Mouse (Mus musculus): ENCODE results near the gene Magi3. TPM values are rescaled to one million over a fixed set of nuclear protein-coding genes. Genes with fewer than 3 reads are reported as not detected.

Magi3 gene
- polyA plus RNA-seq, 1 experiment from 2014 or later, result 5.1 TPM

GRCm38 (mm10) chr3:103998724-103999123 lies 221.4 kb downstream of the Magi3 start:
- no peak overlapping the region for H3K4me3 ChIP-seq (ENCODE audit: low read depth, low read length)
- no peak overlapping the region for H3K9ac ChIP-seq (ENCODE audit: low read length)
- DNase-seq (ENCODE audit: low spot score) (no peak), ATAC-seq (no peak)
- no peak overlapping the region for H3K4me2 ChIP-seq (ENCODE audit: low read length)
- no peaks in the 10 kb centered on the region for H3K9me3 ChIP-seq (replicated peaks; ENCODE audit: control insufficient read depth, low read length)
- 94% methylated on average over 4 of the region's 4 CpGs for WGBS
- no peak overlapping the region for H3K27ac ChIP-seq (ENCODE audit: low read depth, low read length)
- H3K27me3 ChIP-seq (replicated peaks; ENCODE audit: control insufficient read depth, insufficient read depth, low read length), result no peaks in the 10 kb centered on the region
- peaks cover 69% of the 10 kb centered on the region for H3K36me3 ChIP-seq (ENCODE audit: control insufficient read depth, insufficient read depth, low read length)
- H3K4me1 ChIP-seq (ENCODE audit: control insufficient read depth, insufficient read depth, low read length), result no peaks in the 10 kb centered on the region

- H3K9ac ChIP-seq (ENCODE audit: low read length), result no peak overlapping the region
- H3K4me2 ChIP-seq (ENCODE audit: low read length), result no peak overlapping the region
- DNase-seq (ENCODE audit: low spot score) (no peak), ATAC-seq (no peak)
- no peaks in the 10 kb centered on the region for H3K4me1 ChIP-seq (ENCODE audit: control insufficient read depth, insufficient read depth, low read length)
- no peak overlapping the region for H3K27ac ChIP-seq (ENCODE audit: low read depth, low read length)
- peaks cover 78% of the 10 kb centered on the region for H3K36me3 ChIP-seq (ENCODE audit: control insufficient read depth, insufficient read depth, low read length)
- no peaks in the 10 kb centered on the region for H3K9me3 ChIP-seq (replicated peaks; ENCODE audit: control insufficient read depth, low read length)
- no peaks in the 10 kb centered on the region for H3K27me3 ChIP-seq (replicated peaks; ENCODE audit: control insufficient read depth, insufficient read depth, low read length)
- no peak overlapping the region for H3K4me3 ChIP-seq (ENCODE audit: low read depth, low read length)
- WGBS, result 96% methylated on average over 3 of the region's 3 CpGs
These were observed 228.9 kb downstream of the Magi3 start for GRCm38 (mm10) chr3:103991271-103991670.

- no peaks in the 10 kb centered on the region for H3K9me3 ChIP-seq (replicated peaks; ENCODE audit: control insufficient read depth, low read length)
- ATAC-seq (no peak), DNase-seq (ENCODE audit: low spot score) (no peak)
- 92% methylated on average over 4 of the region's 4 CpGs for WGBS
- no peak overlapping the region for H3K4me2 ChIP-seq (ENCODE audit: low read length)
- H3K36me3 ChIP-seq (ENCODE audit: control insufficient read depth, insufficient read depth, low read length), result peaks cover 75% of the 10 kb centered on the region
- no peak overlapping the region for H3K9ac ChIP-seq (ENCODE audit: low read length)
- H3K4me1 ChIP-seq (ENCODE audit: control insufficient read depth, insufficient read depth, low read length), result no peaks in the 10 kb centered on the region
- no peak overlapping the region for H3K27ac ChIP-seq (ENCODE audit: low read depth, low read length)
- no peak overlapping the region for H3K4me3 ChIP-seq (ENCODE audit: low read depth, low read length)
- H3K27me3 ChIP-seq (replicated peaks; ENCODE audit: control insufficient read depth, insufficient read depth, low read length), result no peaks in the 10 kb centered on the region
These were observed 230.8 kb downstream of the Magi3 start for GRCm38 (mm10) chr3:103989352-103989751.

GRCm38 (mm10) chr3:103987831-103988432 lies 232.2 kb downstream of the Magi3 start:
- Histone ChIP-seq H3K27ac (ENCODE audit: low read depth, low read length) (no peak overlapping the region), H3K27me3 (replicated peaks; ENCODE audit: control insufficient read depth, insufficient read depth, low read length) (no peaks in the 10 kb centered on the region), H3K4me3 (ENCODE audit: low read depth, low read length) (no peak overlapping the region), H3K4me1 (ENCODE audit: control insufficient read depth, insufficient read depth, low read length) (no peaks in the 10 kb centered on the region), H3K4me2 (ENCODE audit: low read length) (no peak overlapping the region), H3K9me3 (replicated peaks; ENCODE audit: control insufficient read depth, low read length) (no peaks in the 10 kb centered on the region), H3K36me3 (ENCODE audit: control insufficient read depth, insufficient read depth, low read length) (peaks cover 79% of the 10 kb centered on the region), H3K9ac (ENCODE audit: low read length) (no peak overlapping the region)
- WGBS, result 62% methylated on average over 5 of the region's 5 CpGs
- DNase-seq (ENCODE audit: low spot score) (no peak), ATAC-seq (no peak)

- no peaks in the 10 kb centered on the region for H3K4me1 ChIP-seq (ENCODE audit: control insufficient read depth, insufficient read depth, low read length)
- no peak overlapping the region for H3K27ac ChIP-seq (ENCODE audit: low read depth, low read length)
- 95% methylated on average over 2 of the region's 2 CpGs for WGBS
- H3K9me3 ChIP-seq (replicated peaks; ENCODE audit: control insufficient read depth, low read length), result no peaks in the 10 kb centered on the region
- H3K4me2 ChIP-seq (ENCODE audit: low read length), result no peak overlapping the region
- no peak overlapping the region for H3K9ac ChIP-seq (ENCODE audit: low read length)
- no peak for ATAC-seq
- peaks cover 67% of the 10 kb centered on the region for H3K36me3 ChIP-seq (ENCODE audit: control insufficient read depth, insufficient read depth, low read length)
- no peaks in the 10 kb centered on the region for H3K27me3 ChIP-seq (replicated peaks; ENCODE audit: control insufficient read depth, insufficient read depth, low read length)
- H3K4me3 ChIP-seq (ENCODE audit: low read depth, low read length), result no peak overlapping the region
- no peak for DNase-seq (ENCODE audit: low spot score)
These were observed 235.0 kb downstream of the Magi3 start for GRCm38 (mm10) chr3:103985194-103985593.

- DNase-seq (ENCODE audit: low spot score), result no peak
- H3K4me3 ChIP-seq (ENCODE audit: low read depth, low read length), result no peak overlapping the region
- H3K4me1 ChIP-seq (ENCODE audit: control insufficient read depth, insufficient read depth, low read length), result no peaks in the 10 kb centered on the region
- no peak overlapping the region for H3K27ac ChIP-seq (ENCODE audit: low read depth, low read length)
- H3K9ac ChIP-seq (ENCODE audit: low read length), result no peak overlapping the region
- H3K27me3 ChIP-seq (replicated peaks; ENCODE audit: control insufficient read depth, insufficient read depth, low read length), result no peaks in the 10 kb centered on the region
- no peak overlapping the region for H3K4me2 ChIP-seq (ENCODE audit: low read length)
- WGBS, result 52% methylated on average over 4 of the region's 4 CpGs
- ATAC-seq, result no peak
- no peaks in the 10 kb centered on the region for H3K9me3 ChIP-seq (replicated peaks; ENCODE audit: control insufficient read depth, low read length)
- peaks cover 66% of the 10 kb centered on the region for H3K36me3 ChIP-seq (ENCODE audit: control insufficient read depth, insufficient read depth, low read length)
These were observed 235.6 kb downstream of the Magi3 start for GRCm38 (mm10) chr3:103984556-103984955.

GRCm38 (mm10) chr3:103971157-103971556 lies 249.0 kb downstream of the Magi3 start:
- DNase-seq (ENCODE audit: low spot score), result no peak
- 91% methylated on average over 2 of the region's 2 CpGs for WGBS
- H3K36me3 ChIP-seq (ENCODE audit: control insufficient read depth, insufficient read depth, low read length), result peaks cover 23% of the 10 kb centered on the region
- no peak overlapping the region for H3K9ac ChIP-seq (ENCODE audit: low read length)
- no peaks in the 10 kb centered on the region for H3K27me3 ChIP-seq (replicated peaks; ENCODE audit: control insufficient read depth, insufficient read depth, low read length)
- no peaks in the 10 kb centered on the region for H3K9me3 ChIP-seq (replicated peaks; ENCODE audit: control insufficient read depth, low read length)
- ATAC-seq, result no peak
- peaks cover 7% of the 10 kb centered on the region for H3K4me1 ChIP-seq (ENCODE audit: control insufficient read depth, insufficient read depth, low read length)
- H3K4me3 ChIP-seq (ENCODE audit: low read depth, low read length), result no peak overlapping the region
- no peak overlapping the region for H3K4me2 ChIP-seq (ENCODE audit: low read length)
- H3K27ac ChIP-seq (ENCODE audit: low read depth, low read length), result no peak overlapping the region

GRCm38 (mm10) chr3:103968701-103969100 lies 251.5 kb downstream of the Magi3 start:
- peaks cover 7% of the 10 kb centered on the region for H3K4me1 ChIP-seq (ENCODE audit: control insufficient read depth, insufficient read depth, low read length)
- peak overlapping the region; percentile 82 for H3K4me2 ChIP-seq (ENCODE audit: low read length)
- WGBS, result 0% methylated on average over 21 of the region's 24 CpGs
- no peaks in the 10 kb centered on the region for H3K27me3 ChIP-seq (replicated peaks; ENCODE audit: control insufficient read depth, insufficient read depth, low read length)
- ATAC-seq (peak; percentile 80), DNase-seq (ENCODE audit: low spot score) (peak; percentile 75)
- H3K4me3 ChIP-seq (ENCODE audit: low read depth, low read length), result peak overlapping the region; percentile 91
- no peaks in the 10 kb centered on the region for H3K9me3 ChIP-seq (replicated peaks; ENCODE audit: control insufficient read depth, low read length)
- H3K9ac ChIP-seq (ENCODE audit: low read length), result peak overlapping the region; percentile 96
- peaks cover 20% of the 10 kb centered on the region for H3K36me3 ChIP-seq (ENCODE audit: control insufficient read depth, insufficient read depth, low read length)
- H3K27ac ChIP-seq (ENCODE audit: low read depth, low read length), result peak overlapping the region; percentile 97

GRCm38 (mm10) chr3:103967861-103968691 lies 252.1 kb downstream of the Magi3 start, which contains the start of gene Phtf1:
Gene Phtf1 (plus strand): TSS chr3:103968110.
- ATAC-seq, result peak; percentile 96
- no peaks in the 10 kb centered on the region for H3K27me3 ChIP-seq (replicated peaks; ENCODE audit: control insufficient read depth, insufficient read depth, low read length)
- peaks cover 15% of the 10 kb centered on the region for H3K36me3 ChIP-seq (ENCODE audit: control insufficient read depth, insufficient read depth, low read length)
- peaks cover 7% of the 10 kb centered on the region for H3K4me1 ChIP-seq (ENCODE audit: control insufficient read depth, insufficient read depth, low read length)
- peak within 1 kb of the TSS; percentile 96 for H3K9ac ChIP-seq (ENCODE audit: low read length)
- peak; percentile 90 for DNase-seq (ENCODE audit: low spot score)
- peak within 1 kb of the TSS; percentile 82 for H3K4me2 ChIP-seq (ENCODE audit: low read length)
- under 1% methylated on average over 64 of the region's 70 CpGs for WGBS
- H3K9me3 ChIP-seq (replicated peaks; ENCODE audit: control insufficient read depth, low read length), result no peaks in the 10 kb centered on the region
- H3K4me3 ChIP-seq (ENCODE audit: low read depth, low read length), result peak within 1 kb of the TSS; percentile 91
- peak within 1 kb of the TSS; percentile 97 for H3K27ac ChIP-seq (ENCODE audit: low read depth, low read length)
